Mouse (Mus musculus) olfactory bulb, adult 2 months (tissue): Measurements from ENCODE around the gene Lyst. TPM values are rescaled to one million over a fixed set of nuclear protein-coding genes. Genes with fewer than 3 reads are reported as not detected.
"Not testable (repeated sequence)": the region's sequence is repeated elsewhere in the genome, so short reads cannot be mapped to it uniquely, and the experiment has no call there.

ENCODE experiments used
- H3K27ac ChIP-seq: fragments of 200-500 bp; 2 replicates; pipeline ENCODE4 v1.5.1; 2012; ENCODE audit warnings: low read depth, low read length; ENCODE audit not compliant: insufficient read depth
- H3K4me1 ChIP-seq: fragments of 200-500 bp; 2 replicates; pipeline ENCODE4 v1.6.1; 2012; ENCODE audit warnings: low read length; ENCODE audit not compliant: control insufficient read depth, insufficient read depth
- H3K4me3 ChIP-seq: fragments of 200-500 bp; 2 replicates; pipeline ENCODE4 v1.5.1; 2012; ENCODE audit warnings: mild to moderate bottlenecking, low read depth, low read length, moderate library complexity; ENCODE audit not compliant: insufficient read depth
- CTCF ChIP-seq: fragments of 200-500 bp; IDR thresholded peaks from 2 replicates; pipeline ENCODE4 v1.5.1; 2012; ENCODE audit warnings: low read depth, mild to moderate bottlenecking, low read length, moderate library complexity; ENCODE audit not compliant: insufficient read depth
- POLR2A ChIP-seq: fragments of 200-500 bp; IDR thresholded peaks from 2 replicates; pipeline ENCODE4 v1.6.1; 2012; ENCODE audit warnings: mild to moderate bottlenecking, low read depth, low read length, moderate library complexity; ENCODE audit not compliant: insufficient read depth
- WGBS: fragments of 180-500 bp; shearing (Covaris S2); methylation state at CpG from one replicate; pipeline ENCODE4 v1.1.7; 2018; 5-methylcytosine and 5-hydroxymethylcytosine counted together
- polyA plus RNA-seq: library from polyadenylated mRNA; stranded (reverse); fragments of >200 nt; gene quantifications from 2 replicates; pipeline ENCODE4 v1.2.4, GENCODE M21; 2012; ENCODE audit warnings: low replicate concordance; ENCODE audit not compliant: missing spikeins, insufficient read depth, insufficient read length

Lyst gene
- 50.5 and 78.4 TPM in 2 replicates for polyA plus RNA-seq

DNA sequence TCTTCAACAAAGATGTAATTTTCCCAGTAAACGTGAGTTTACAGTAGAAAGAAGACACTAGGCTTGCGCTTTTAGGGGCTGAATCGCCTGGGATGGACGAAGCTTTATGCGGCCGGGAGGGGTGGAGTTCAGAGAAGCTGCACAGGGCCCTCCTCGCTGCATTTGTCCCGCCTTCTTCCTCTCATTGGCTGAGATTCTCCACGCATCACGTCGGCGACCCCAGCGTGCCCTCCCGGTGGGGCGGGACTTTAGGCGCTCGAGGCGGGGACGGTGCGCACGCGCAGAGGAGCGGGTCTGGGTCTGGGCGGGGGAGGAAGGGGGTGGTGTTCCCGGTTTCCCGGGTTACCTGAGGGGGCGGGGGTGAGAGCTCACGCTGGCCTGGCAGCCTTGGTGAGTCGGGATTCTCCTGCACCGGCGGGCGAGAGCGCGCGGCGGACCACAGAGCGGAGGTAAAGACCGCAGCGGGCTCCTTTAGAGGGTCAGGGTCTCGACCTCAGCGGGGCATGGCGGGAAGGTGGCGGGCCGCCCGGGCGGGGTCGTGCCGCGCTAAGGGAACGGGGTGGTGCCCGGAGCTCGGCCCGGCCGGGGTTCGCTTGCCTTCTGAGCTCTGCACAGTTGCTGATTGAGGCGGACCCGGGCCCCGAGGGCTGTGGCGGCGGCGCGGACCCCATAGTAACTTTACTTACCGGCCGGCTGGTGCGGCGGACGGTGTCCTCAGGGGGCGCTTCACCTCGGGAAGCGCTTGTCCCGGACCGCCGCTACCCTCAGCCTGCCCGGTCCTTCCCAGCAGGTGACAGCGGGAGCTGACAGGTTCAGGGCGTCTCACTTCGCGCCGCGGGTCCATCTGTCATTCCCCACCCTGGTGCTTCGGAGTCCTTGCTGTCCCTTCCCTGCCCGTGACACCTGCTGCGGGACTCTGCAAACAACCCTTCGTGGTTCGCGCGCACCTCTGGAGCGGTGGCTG lies at the start of gene Lyst:
Gene Lyst, plus strand, starts transcription at position 350 of the 964 bp plus-strand sequence.
- under 1% methylated on average over 87 of the region's 88 CpGs for WGBS

DNA sequence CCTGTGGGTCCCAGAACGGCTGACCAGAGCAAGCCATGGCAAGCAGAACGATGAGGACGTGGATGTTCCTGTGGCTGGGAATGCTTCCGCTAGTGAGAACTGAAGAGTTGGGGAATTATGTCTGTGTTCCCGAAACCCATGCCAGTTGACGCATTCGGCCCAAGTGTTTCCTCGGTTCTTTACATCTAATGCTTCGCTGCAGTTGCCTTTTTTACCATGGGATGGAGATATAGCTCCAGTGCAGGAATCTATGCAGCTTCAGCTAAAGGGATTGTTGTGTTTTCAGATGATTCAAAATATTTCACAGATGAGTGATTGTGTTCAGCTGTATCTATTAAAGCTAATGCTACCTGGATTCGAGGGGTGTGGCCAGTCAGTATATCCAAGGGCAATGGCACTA lies 47.1 kb upstream of the Lyst start:
- 75% methylated on average over 10 of the region's 10 CpGs for WGBS

More for the DNA sequence above, at the start of gene Lyst:
- Histone ChIP-seq H3K27ac (peak within 1 kb of the TSS; percentile 55), H3K4me1 (no peaks in the 10 kb centered on the region), H3K4me3 (peak within 1 kb of the TSS; percentile 73)
- TF ChIP-seq CTCF, result no peak
- peak; percentile 41; the same call in 1 of the 2 replicates for TF ChIP-seq POLR2A

GRCm38 (mm10) chr13:13546792-13547191 lies 43.4 kb upstream of the Lyst start:
- H3K4me3 ChIP-seq, result no peak overlapping the region
- WGBS, result 54% methylated on average over 3 of the region's 3 CpGs
- no peak overlapping the region for H3K27ac ChIP-seq
- H3K4me1 ChIP-seq, result no peaks in the 10 kb centered on the region
- TF ChIP-seq CTCF, result no peak
- no peak for TF ChIP-seq POLR2A

More for the DNA sequence above, 47.1 kb upstream of the Lyst start:
- not testable (repeated sequence) for H3K27ac ChIP-seq, H3K4me1 ChIP-seq, H3K4me3 ChIP-seq

DNA sequence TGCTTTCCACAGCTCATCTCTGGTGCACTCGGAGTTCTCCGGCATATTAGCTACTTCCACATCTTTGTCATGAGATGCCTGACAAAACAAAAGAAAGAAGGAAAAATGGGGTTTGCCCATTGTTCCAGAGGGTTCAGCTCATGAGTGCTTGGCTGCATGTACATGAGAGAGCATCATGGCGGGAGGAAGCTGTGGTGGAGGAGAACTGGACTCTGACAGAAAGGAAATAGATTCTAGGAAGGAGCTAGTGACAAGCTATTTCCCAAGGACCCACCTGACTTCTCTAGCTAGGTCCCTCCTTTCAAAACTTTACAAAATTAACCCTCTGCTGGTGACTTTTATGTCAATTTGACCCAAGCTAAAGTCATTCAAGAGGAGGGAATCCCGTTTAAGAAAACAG lies 42.3 kb upstream of the Lyst start:
- no peaks in the 10 kb centered on the region for H3K4me1 ChIP-seq

DNA sequence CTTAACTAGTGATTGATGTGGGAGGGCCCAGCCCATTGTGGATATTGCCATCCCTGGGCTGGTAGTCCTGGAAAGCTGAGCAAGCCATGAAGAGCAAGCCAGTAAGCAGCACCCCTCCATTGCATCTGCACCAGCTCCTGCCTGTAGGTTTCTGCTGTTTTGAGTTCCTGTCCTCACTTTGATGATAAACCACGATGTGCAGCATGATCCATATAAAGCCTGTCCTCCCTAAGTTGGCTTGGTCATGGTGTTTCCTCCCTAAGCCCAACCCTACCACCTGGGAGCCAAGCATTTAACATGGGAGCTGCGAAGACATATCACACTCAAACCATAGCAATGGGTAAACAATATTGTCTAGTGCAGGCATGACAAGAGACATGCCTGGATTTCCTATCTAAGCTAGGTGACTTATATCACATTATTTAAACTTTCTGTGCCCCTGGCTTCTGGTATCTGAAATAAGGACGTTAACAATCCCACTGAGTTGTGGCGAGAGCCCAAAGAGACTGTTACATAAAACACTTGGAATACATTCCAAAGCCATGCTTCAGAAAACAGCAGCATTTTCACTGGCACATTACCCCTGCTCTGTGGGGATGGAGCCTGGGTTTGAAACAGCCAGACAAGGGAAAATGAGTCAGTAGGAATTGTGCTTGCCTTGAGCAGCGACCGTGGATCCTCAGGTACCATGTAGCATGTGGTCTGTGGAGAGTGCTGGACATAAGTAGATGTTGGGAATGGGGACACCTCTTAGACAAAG lies 41.6 kb upstream of the Lyst start:
- Histone ChIP-seq H3K4me3 (no peak overlapping the region), H3K4me1 (no peaks in the 10 kb centered on the region), H3K27ac (no peak overlapping the region)
- 80% methylated on average over 6 of the region's 6 CpGs for WGBS
- no peak for TF ChIP-seq POLR2A
- no peak for TF ChIP-seq CTCF

More for the DNA sequence above, 42.3 kb upstream of the Lyst start:
- TF ChIP-seq POLR2A (no peak), CTCF (no peak)
- Histone ChIP-seq H3K27ac (no peak overlapping the region), H3K4me3 (no peak overlapping the region)
- 93% methylated on average over 4 of the region's 4 CpGs for WGBS

DNA sequence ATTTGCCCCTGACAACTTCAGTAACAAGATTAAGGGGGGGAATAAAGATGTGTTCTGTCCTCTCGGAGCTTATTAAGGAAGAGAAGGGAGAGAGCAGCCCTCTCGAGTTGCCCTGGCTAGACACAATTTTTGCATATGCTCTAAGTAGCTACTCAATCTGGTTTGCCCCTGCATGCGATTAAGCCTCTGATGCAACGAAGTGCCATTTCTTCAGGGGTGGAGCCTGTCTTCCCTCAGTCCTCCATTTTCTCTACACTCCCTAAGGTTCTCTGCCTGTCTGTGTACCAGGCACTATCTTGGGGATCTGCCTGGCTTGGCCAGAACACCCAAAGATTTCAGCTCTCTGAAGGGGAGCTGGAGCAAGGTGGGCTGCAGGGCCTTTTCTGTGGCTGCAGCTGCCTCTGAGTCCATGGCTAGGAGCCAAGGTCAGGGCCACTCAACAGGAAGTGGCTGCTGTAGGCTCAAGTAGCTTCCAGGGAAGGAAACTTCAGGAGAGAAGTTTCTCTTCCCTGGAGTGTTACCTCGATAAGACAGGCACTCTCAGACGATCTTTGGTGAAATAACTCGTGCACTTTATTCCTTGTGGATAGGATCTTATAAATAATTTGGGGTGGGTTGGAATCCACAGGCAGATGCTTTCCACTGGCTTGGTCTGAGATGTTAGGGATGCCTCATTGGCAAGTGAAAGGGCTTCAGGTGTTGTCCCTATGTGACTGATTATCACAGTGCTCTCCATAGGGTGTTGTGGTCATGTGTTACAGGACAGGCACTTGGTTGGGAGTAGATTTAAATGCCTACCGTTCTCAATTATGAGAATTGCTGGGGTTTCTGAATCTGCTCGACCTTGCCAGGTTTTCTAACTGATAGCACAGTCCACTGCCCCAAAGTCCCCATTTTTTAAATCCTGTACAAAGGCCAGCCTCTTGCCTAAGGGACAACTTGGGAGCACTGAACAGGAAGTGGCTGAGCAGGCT lies 40.2 kb upstream of the Lyst start:
- Histone ChIP-seq H3K4me3 (no peak overlapping the region), H3K27ac (no peak overlapping the region), H3K4me1 (peaks cover 2% of the 10 kb centered on the region; the same call in 1 of the 2 replicates)
- 71% methylated on average over 9 of the region's 9 CpGs for WGBS
- TF ChIP-seq POLR2A (no peak), CTCF (no peak)

DNA sequence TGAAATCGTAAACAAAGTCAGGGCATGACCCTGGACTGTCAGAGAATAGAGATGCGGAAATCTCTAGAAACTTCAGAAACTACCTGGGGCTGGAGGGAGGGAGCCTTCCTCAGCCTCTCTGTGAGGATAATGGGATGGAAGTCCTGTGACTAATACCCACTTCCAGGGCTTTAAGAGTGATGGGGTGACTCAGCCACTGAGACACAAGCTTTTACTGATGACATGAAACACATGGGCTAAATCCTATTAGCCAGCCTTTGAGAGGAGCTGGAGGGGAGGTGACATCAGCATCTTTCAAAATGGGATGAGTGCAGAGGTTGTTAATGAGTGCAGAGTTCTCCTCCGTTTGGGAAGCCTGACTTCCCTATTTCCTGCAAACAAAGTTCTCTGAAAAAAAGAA lies 38.2 kb upstream of the Lyst start:
- H3K4me1 ChIP-seq, result peaks cover 2% of the 10 kb centered on the region; the same call in 1 of the 2 replicates
- TF ChIP-seq CTCF (no peak), POLR2A (no peak)
- H3K4me3 ChIP-seq, result no peak overlapping the region
- no peak overlapping the region for H3K27ac ChIP-seq
- WGBS, result 62% methylated on average over 3 of the region's 3 CpGs

DNA sequence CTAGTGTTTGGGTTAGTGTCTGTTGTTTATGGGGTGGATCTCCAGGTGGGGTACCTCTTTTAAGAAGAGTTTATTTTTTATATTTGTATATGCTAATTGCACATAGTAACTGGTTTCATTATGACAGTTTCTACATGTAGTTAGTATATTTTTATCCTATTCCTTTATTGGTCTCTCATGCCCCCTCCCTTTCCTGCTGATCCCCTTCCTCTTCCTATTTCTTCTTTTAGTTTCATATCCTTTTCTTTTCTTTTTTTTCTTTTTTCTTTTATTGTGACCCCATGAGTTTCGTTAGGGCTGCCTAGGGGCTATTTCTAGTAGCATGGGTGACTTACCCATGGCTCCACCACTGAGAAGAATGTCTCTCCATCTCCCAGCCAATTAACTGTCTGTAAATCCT lies 36.5 kb upstream of the Lyst start:
- Histone ChIP-seq H3K4me3 (no peak overlapping the region), H3K27ac (no peak overlapping the region), H3K4me1 (peaks cover 2% of the 10 kb centered on the region; the same call in 1 of the 2 replicates)
- TF ChIP-seq POLR2A (no peak), CTCF (no peak)
- 77% methylated on average over 1 of the region's 1 CpGs for WGBS
